Mouse (Mus musculus) frontal cortex, postnatal 14 days (tissue): ENCODE results near the gene Senp2.

Source experiments
- DNase-seq, 2 experiments: peaks; one replicate each; pipeline ENCODE4 v3.0.0; 2022; ENCODE audit warnings: low spot score in 2 of 2

Gene Senp2

DNA sequence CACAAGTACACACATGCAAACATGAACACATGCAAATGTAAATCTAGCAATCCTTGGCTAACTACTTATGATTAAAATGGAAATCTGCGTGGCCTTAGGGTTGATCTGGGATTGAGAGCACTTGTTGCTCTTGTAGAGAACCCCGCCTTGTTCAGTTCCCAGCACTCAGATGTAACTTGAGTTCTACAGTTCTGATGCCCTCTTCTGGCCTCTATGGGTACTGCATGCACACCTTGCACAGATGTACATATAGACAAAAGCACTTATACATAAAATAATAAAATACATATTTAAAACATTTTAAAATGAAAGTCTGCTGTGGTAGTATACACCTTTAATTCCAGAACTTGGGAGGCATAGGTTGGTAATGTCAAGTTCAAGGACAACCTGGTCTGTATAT, 12.8 kb downstream of the Senp2 start:
- no peak for DNase-seq

DNA sequence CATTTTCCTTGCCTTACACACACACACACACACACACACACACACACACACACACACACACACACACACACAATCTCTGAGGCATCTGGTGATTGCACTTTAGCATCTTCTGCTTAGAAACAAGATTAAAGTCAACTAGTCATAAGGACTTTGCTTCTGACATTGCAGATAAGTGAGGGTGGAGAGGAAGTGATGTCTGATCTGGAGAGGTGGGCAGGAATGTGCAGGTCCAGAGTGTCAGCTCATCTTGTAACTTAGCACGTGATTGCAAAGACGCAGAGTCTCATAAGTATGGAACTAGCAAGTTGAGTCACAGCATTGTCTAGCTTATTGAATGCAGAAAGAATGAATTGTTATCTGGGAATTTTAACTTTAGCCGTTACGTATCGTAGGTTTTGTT, 18.2 kb downstream of the Senp2 start:
- no peak for DNase-seq

DNA sequence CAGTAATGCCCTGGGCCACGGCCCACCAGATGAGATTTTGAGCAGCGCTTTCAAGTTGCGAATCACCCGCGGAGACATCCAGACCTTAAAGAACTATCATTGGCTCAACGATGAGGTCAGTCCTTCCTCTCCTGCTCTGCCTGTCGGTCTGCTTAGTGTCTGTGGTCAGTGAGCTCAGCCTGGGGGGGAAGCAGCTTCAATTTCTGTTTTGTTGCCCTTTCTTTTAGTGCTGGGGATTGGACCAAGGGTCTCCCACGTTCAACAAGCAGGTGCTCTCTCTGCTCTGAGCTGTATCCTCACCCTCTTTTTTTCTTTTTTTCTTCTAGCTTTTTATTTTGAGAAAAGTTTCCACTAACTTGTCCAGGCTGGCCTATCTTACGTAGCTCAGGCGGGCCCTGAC, 29.3 kb downstream of the Senp2 start:
- no peak for DNase-seq

DNA sequence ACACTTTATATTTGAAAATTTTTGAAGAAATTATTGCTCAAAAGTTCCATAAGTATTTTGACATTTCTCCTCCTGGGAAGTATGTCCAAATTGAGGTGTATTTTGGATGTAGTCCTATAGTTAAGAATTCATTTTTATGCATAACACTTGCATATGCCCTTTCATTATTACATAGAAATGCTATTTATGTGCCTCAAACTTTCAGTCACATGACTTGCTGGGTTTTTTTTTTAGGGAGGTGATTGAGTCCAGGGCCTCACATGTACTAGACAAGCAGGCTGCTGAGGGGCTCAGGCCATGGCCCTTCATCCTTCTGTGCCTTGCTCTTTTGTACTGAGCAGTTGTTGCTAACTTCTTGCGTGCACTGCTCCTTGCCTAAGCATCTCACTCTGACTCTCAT, 30.7 kb downstream of the Senp2 start:
- DNase-seq = no peak

DNA sequence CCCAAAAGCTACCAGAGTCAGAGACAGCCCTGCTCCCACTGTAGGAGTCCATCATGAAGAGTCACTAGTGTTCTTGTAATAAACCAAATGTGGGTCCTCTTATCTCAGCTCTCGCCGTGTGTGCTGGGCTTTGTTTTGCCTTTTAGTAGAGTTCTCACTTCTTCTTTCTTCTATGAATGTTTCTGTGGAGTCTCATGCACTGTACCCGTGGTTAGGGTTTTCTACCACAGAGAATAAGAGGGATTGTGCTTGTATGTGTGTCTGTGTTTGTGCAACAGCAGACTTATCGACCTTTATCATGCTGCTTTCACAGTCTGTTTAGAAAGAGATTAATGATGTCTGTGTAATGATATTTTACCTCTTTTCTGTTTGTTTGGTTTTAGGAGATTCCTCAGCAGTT, 34.5 kb downstream of the Senp2 start:
- no peak for DNase-seq

DNA sequence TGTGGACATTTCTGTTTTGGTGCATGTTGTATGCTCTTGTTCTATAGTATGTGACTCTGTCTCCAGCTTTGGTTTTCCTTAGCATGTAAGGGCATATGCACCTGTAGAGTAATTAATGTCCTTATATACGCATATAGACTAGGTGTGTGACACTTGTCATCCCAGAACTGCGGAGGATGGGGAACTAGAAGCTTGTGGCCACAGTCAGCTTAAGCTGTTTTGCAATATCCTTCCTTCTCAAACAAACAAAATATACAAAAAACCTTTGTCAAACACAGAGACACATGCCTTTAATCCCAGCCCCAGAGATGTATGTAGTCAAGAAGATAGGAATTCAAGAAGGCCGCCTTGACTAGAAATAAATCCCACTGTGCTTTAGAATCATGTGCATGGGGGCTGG, 36.6 kb downstream of the Senp2 start:
- DNase-seq = no peak

DNA sequence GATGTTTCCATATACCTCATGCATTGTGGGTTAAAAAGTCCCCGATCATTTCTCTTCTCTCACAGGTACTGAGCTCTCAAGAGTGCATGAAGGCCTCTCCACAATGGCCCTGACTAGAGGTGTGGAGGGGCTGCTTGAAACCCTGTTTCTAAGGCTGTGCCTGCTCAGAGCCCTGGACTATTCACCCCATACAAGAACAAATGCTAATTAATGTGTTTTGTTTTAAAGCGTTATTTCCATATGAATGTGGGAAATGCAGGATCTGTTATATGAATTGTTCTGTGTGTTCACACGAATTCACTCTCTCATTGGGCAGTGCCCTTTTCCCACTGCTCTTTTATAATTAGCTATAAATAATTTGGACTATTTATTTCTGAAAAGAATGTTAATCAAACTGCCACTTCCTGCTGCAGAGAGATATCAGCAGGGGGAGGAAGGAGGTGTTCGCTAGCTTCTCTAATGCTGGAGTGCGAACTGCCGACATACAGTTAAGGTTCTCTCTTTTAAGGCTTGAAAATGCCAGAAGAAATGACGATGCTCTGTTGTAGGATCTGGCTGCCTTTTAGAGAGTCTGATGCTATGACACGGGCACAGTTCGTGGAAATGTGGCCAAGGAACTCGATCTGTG, 37.6 kb downstream of the Senp2 start:
- DNase-seq = no peak

DNA sequence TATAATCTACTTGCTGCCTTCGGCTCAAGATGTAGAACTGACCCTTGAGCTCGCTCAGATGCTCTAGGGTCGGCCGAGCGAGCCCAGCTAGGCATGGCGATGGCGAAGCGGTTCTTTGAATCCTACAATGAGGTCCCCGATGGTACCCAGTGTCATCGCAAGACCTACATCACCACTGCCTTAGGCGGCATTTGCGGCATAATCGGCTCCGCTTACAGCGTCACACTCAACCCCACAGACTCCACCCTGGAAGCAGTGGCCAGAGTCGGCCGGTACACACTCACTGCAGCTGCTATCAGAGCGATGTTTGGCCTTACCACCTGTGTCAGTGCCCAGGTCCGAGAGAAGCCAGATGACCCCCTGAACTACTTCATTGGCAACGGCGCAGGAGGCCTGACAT, 44.1 kb downstream of the Senp2 start:
- no peak for DNase-seq

DNA sequence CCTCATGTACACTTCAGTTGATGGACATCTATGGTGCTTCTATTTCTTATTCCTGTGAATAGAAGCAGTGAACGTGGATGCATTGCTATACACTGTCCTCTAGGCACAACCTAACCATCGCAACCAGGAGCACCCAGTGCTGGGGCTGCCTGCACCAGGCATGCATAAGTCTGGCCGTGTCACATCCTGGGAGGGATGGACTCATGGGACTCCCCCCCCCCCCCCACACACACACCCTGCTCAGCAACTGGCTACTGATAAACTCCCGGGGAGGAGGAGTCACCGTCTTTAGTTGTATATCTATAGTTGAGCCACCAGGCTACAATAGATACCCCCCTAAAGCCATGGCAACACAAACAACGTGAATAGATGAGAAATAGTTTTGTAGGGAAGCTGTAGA, 48.2 kb downstream of the Senp2 start:
- no peak for DNase-seq

DNA sequence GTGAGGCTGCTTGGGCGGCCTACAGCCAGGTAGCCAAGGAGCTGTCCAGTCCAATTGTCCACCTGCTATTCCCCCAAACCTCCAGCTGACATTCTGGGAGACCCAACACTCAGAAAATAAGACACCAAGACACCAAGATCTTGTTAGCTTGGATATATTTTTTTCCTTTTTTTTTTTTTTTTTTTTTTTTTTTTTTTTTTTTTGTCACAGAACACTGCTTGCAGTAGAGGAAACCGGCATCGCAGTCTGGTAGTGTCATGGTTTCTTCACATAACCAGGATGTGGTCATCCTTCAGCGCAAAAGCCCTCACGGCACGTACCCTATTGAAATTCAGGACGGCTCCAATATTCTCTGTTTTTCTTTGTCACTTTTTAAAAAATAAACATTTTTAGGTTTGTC, 49.6 kb downstream of the Senp2 start:
- no peak for DNase-seq

DNA sequence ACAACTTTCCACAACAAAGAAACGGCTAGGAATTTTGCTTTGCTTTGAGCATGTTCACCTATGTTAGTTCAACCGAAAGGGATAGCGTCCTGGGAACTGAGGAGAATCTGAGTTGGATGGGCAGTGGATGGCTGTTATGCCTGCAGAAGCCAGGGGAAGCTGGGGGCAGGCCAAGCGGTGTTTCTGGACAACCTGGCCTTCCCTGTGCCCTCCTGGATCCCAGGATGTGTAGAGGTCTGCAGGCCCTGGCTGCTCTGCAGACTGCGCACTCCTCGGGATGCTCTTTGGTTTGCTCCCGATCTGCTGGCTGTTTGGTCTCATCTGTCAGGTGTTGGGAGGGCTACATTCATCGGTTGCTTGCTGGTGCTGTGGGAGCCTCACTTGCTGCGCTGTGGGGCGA, 51.1 kb downstream of the Senp2 start:
- DNase-seq = no peak

DNA sequence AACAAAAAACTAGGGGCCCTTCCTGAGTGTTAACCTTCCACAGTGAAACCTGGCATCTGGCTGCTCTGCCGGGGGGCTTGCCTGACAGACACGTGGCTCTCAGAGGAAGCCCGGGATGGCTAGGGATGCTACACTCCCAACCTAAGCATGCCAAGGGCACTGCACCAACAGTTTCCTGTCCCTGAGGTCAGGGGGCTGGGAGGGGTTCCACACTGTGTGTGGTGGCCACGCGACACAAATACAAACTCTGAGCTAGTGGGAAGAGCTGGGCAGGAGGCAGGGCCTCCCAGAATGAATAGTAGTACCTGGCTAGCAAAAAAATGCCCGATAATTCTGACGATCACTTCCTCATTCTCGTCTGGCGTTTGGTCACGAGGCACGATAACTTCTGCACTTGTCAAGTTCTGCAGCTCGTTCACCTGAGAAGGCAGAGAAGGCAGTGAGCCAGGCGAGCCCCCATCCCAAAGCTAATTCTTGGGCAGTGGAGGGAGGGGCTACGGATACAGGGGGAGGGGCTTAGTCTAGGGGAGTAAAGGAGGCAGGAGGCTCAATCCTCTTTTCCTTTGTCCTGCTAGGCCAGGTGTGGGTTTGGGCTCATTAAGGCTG, 52.4 kb downstream of the Senp2 start:
- DNase-seq = no peak

DNA sequence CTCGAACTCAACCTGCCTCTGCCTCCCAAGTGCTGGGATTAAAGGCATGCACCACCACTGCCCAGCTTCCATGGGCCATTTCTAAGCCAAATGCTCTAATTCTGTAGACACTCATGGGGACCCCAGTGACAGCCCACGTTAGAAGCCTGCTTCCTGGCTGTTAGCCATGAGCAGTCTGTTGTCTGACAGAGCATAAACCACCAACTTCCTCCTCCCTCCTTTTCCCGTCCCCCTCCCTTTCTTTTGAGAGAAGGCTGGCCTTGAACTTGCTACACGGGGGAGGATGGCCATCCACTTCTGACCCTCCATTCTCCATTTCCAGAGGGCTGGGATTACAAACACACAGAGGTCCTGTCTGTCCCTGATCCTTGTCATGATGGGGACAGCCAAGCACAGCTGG, 53.0 kb downstream of the Senp2 start:
- DNase-seq = no peak

DNA sequence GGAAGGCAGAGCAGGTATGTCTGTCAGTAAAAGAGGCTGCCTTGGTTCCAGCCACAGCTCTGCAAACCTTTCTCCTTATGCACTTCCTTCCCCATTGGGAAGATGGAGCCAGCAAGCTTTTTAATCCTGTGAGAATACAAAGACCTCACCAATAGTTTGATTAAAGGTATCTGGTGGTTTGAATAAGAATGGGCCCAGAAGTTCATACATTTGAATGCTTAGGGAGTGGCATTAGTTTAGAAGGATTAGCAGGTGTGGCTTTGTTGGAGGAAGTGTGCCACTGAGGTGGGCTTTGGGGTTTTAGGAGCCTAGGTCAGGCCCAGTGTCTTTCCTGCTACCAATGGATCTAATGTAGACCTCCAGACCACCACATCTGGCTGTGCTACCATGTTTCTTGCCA, 56.3 kb downstream of the Senp2 start:
- DNase-seq = no peak

DNA sequence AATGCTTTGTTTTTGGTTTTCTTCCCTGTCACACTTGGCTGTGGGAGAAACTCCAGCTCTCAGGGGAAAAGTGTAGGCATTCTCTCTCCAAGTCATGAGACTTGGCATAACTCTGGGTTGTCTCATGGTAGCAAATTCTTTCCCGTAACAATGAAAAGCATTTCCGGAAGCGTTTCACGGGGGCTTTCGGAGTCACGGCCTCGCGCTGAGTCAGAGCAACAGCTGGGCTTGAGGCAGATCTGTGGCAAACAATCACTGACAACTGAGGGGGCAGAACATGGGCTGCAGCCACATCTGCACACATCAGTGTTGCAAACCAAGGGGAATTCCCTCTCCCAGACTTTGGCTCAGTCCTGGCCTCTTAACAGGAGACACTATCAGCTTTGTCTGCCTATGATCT, 58.1 kb downstream of the Senp2 start:
- DNase-seq = no peak

DNA sequence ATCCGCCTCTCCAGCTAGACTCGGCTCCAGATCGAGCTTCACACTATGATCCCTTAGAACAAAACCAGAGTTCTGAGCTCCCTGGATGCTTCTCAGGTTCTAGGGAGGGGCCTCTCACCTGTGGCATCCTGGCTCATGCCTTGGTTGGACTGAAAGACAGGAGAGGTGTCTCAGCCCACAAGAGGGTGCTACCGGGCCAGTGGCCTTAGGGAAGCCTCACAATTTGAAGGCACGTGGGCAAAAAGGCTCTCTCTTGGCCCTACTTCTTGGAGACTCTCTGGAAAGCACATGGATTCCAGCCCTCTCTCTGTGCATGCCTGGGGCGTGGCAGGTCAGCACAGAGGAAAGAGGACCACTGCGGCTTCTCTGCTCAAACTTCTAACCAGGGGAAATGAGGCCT, 62.1 kb downstream of the Senp2 start:
- no peak for DNase-seq

DNA sequence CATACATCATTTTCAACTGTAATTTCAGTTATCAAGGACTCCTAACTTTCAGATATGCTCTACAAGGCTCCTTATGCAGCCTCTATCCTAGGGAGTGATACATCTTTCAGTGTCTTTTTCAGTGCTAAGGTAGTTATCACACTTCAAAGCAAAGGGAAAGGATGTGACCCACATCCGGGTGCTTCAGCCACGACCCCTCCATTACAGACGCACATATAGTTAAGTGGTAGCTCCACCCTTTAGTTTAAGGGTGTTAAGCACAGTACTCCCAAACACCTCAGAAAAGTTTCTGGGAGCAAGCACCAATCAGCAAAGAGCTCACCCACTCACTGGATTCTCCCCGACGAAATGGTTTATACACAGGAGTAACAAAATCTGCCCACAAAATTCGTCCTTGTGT, 65.8 kb downstream of the Senp2 start:
- DNase-seq = no peak

DNA sequence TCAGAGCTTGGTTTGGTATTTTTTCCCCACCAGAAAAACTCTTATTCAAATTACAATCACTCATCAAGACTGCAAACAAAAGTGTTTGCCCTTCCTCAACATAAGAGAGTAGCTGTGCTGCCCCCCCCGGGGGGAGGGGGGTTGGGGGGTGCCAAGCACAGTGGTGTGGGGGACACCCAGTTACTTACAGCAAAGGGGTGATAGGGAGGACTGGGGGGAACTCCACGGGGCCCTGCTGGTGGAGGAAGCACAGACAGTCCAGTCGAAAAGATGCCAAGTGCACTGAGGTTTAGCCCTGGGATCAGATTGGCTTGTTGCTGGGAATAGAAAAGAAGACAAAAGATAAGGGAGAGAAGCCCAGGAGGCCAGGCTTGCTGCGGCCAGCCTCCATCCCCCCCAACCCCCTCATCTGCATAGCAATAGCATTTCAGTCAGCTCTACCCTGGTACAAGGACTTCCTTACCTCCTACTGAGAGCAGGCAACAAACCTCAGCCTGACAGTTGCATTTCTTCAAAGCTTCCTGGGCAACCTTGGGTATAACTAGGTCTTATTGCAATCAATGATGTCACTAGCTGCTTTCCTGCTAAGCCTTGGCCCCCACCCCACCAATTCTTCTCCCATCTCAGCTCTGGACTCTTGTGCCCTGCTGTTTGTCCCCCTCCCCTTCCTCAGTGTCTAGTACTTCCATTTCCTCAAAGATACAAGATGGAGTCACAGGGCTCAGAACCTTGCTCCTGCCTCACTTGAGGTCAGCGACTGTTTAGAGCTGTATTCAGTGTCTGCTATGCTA, 66.7 kb downstream of the Senp2 start:
- DNase-seq = no peak

DNA sequence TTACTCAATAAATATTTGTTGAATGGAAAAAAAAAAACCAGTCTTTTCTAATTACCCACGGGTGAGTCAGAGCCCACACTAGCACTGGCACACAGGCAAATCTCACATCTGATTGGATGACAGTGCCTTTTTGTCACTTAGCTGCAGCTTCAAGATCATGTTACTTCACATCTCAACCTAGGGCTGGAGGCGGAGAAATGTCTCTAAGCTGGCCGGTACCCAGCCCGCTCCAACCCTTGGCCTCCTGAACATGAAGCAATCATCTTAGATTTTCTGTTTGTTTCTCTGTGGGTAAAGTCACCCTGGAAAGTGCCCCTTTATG, 67.3 kb downstream of the Senp2 start:
- DNase-seq = no peak

DNA sequence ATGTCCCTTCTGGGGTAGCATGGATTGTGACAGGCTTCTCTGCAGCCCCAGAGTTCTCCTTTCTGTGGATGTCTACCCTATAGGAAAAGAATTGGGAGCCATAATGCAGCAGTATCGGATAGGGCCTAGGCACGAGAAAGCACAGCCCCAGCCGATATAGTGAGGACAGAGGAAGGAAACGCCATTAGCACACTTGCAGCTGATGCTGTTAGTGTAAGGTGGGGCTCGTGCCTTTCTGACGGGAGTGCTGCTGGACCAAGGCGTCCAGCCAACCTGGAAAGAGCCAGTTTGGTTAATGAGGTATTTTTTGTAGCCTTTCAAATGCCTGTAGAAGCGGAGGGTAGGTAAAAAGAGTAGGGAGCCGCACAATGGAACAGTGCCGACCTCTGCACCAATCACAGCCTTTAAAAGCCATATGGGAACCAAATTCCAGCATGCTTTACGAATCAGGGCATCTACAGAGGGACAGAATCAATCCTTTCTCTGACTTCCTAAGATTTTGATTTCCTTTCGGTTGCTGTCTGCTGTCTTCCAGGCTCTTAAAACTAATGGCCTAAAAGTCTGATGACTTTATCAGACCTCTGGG, 70.9 kb downstream of the Senp2 start:
- no peak for DNase-seq

DNA sequence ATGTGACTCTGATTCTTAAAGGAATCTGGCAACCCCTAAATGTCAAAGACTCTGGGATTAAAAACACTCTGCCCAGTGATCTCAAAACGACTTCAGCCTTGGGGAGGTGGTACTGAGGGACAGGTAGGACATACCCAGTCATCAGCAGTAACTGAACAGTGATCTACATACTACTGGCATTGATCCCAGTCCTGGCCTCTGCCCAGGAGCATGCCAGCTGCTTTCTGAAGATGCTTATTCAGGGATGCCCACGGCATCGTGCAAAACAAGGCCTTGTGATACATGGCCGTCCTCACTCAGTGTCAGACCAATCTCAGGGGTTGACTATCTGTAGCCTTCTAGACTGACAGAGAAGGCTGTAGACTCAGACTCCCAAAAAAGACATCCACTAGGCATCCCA, 76.1 kb downstream of the Senp2 start:
- no peak for DNase-seq

DNA sequence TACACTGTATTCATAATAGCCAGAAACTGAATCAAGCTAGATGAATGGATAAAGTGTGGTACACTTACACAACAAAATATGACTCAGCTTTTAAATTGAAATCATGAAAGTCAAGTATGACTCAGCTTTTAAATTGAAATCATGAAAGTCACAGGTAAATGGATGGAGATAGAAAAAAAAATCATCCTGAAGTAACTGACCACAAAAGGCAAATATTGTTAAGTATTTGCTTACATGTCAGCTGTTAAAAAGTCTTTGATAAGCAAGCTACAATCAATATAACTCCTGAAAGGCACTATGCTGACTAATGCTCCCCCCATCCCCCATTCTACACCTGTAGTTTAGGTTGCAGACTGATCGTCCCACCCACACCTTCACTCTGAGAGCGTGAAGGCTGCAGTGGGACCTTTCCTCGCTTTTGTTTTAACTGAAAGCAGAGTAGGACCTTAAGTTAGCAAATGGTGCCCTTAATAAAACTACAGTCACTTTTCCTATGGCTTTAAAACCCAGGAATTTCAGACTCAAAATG, 82.0 kb downstream of the Senp2 start:
- DNase-seq = no peak

DNA sequence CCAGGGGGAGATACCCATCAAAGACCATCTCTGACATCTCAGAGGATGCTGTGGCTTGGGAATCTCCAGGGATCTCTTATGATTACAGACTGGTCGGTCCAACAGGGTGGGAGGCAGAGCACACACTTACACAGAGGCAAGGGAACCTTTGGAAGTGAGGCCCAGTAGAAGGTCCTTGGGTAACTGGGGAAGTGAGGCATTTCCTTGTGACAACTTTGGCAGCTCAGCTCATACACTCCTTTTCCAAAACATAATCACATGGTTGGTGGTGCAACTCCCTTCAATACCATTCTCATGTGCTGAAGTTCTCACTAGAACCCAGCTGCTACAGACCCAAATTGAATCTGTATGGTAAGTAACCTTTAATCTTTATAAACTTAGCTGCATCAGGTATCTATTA, 86.5 kb downstream of the Senp2 start:
- DNase-seq = no peak
